Mouse (Mus musculus): ENCODE data around the gene Itga10. TPM values are rescaled to one million over a fixed set of nuclear protein-coding genes. Genes with fewer than 3 reads are reported as not detected.
"Not testable (repeated sequence)": the region's sequence is repeated elsewhere in the genome, so short reads cannot be mapped to it uniquely, and the experiment has no call there.

Itga10 gene
- polyA plus RNA-seq, 1 experiment, result 1.2 TPM

GRCm38 (mm10) chr3:96679159-96679674 lies 33.8 kb downstream of the Itga10 start:
- TF ChIP-seq CTCF (conservative IDR thresholded peaks at IDR 0.05; ENCODE audit: insufficient read depth, insufficient read length, low read depth, low read length) (no peak), POLR2A (IDR thresholded peaks at IDR 0.05; ENCODE audit: low read depth, low read length) (no peak)
- Histone ChIP-seq H3K4me1 (ENCODE audit: control insufficient read depth, insufficient read depth, low read length) (no peaks in the 10 kb centered on the region), H3K36me3 (ENCODE audit: control insufficient read depth, insufficient read depth, low read length) (no peaks in the 10 kb centered on the region), H3K4me3 (ENCODE audit: insufficient read depth, low read depth, low read length) (no peak overlapping the region), H3K27me3 (replicated peaks; ENCODE audit: control insufficient read depth, insufficient read depth, low read length) (no peaks in the 10 kb centered on the region; the same call in 1 of the 2 replicates), H3K27ac (ENCODE audit: insufficient read depth, low read depth, low read length) (no peak overlapping the region)
- DNase-seq, result no peak
- 50% methylated on average over 5 of the region's 5 CpGs for WGBS

- 51% methylated on average over 12 of the region's 12 CpGs for WGBS
- no peak for DNase-seq
- Histone ChIP-seq H3K4me1 (ENCODE audit: control insufficient read depth, insufficient read depth, low read length) (no peaks in the 10 kb centered on the region; the same call in 1 of the 2 replicates), H3K27me3 (replicated peaks; ENCODE audit: control insufficient read depth, insufficient read depth, low read length) (no peaks in the 10 kb centered on the region; the same call in 1 of the 2 replicates), H3K27ac (ENCODE audit: insufficient read depth, low read depth, low read length) (no peak overlapping the region), H3K36me3 (ENCODE audit: control insufficient read depth, insufficient read depth, low read length) (no peaks in the 10 kb centered on the region), H3K4me3 (ENCODE audit: insufficient read depth, low read depth, low read length) (no peak overlapping the region)
- TF ChIP-seq POLR2A (IDR thresholded peaks at IDR 0.05; ENCODE audit: low read depth, low read length) (no peak), CTCF (conservative IDR thresholded peaks at IDR 0.05; ENCODE audit: insufficient read depth, insufficient read length, low read depth, low read length) (no peak)
Measured at GRCm38 (mm10) chr3:96680269-96680956, 35.0 kb downstream of the Itga10 start.

DNA sequence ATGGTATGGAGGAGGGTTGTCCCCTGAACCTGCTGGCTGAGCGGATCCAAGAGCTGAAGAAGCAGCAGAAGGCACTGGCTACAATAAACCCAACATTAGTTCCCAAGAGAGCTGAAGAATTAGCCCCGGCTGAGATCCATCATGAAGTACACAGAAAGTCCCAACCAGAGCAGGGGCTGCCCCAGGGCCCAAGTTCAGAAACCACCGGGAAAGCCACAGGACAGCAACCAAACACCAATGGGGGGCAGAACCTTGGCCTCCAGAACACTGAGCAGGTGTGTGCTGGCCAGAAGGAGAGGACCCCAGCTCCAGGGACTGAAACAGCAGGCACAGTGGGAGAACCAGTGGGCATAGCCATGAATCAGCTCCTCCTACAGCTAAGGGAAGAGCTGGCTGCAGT lies 38.1 kb downstream of the Itga10 start:
- Histone ChIP-seq H3K4me3 (ENCODE audit: insufficient read depth, low read depth, low read length) (no peak overlapping the region), H3K27me3 (replicated peaks; ENCODE audit: control insufficient read depth, insufficient read depth, low read length) (no peaks in the 10 kb centered on the region; the same call in 1 of the 2 replicates), H3K36me3 (ENCODE audit: control insufficient read depth, insufficient read depth, low read length) (no peaks in the 10 kb centered on the region), H3K27ac (ENCODE audit: insufficient read depth, low read depth, low read length) (no peak overlapping the region), H3K4me1 (ENCODE audit: control insufficient read depth, insufficient read depth, low read length) (no peaks in the 10 kb centered on the region; the same call in 1 of the 2 replicates)
- no peak for TF ChIP-seq CTCF (conservative IDR thresholded peaks at IDR 0.05; ENCODE audit: insufficient read depth, insufficient read length, low read depth, low read length)
- no peak for TF ChIP-seq POLR2A (IDR thresholded peaks at IDR 0.05; ENCODE audit: low read depth, low read length)
- DNase-seq, result no peak
- 89% methylated on average over 3 of the region's 3 CpGs for WGBS

- no peak for DNase-seq
- Histone ChIP-seq H3K27ac (ENCODE audit: insufficient read depth, low read depth, low read length) (no peak overlapping the region), H3K36me3 (ENCODE audit: control insufficient read depth, insufficient read depth, low read length) (no peaks in the 10 kb centered on the region), H3K27me3 (replicated peaks; ENCODE audit: control insufficient read depth, insufficient read depth, low read length) (no peaks in the 10 kb centered on the region; the same call in 1 of the 2 replicates), H3K4me3 (ENCODE audit: insufficient read depth, low read depth, low read length) (no peak overlapping the region), H3K4me1 (ENCODE audit: control insufficient read depth, insufficient read depth, low read length) (no peaks in the 10 kb centered on the region; the same call in 1 of the 2 replicates)
- WGBS, result 75% methylated on average over 17 of the region's 17 CpGs
- TF ChIP-seq POLR2A (IDR thresholded peaks at IDR 0.05; ENCODE audit: low read depth, low read length), result no peak
- TF ChIP-seq CTCF (conservative IDR thresholded peaks at IDR 0.05; ENCODE audit: insufficient read depth, insufficient read length, low read depth, low read length), result no peak
Measured at GRCm38 (mm10) chr3:96684151-96684821, 38.9 kb downstream of the Itga10 start.

DNA sequence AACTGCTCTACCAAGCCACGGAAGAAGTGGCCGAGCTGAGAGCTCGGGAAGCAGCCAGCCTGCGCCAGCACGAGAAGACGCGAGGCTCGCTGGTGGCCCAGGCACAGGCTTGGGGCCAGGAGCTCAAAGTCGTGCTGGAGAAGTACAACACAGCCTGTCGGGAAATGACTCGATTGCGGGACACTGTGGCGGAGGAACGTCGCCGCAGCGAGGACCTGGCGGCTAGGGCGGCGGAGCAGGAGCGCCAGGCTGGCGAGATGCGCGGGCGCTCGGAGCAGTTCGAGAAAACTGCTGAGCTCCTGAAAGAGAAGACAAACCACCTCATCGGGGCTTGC lies 39.4 kb downstream of the Itga10 start:
- H3K4me3 ChIP-seq (ENCODE audit: insufficient read depth, low read depth, low read length), result no peak overlapping the region
- no peaks in the 10 kb centered on the region for H3K36me3 ChIP-seq (ENCODE audit: control insufficient read depth, insufficient read depth, low read length)
- H3K4me1 ChIP-seq (ENCODE audit: control insufficient read depth, insufficient read depth, low read length), result no peaks in the 10 kb centered on the region; the same call in 1 of the 2 replicates
- 37% methylated on average over 28 of the region's 28 CpGs for WGBS
- DNase-seq, result peak; percentile 10
- H3K27ac ChIP-seq (ENCODE audit: insufficient read depth, low read depth, low read length), result no peak overlapping the region
- no peaks in the 10 kb centered on the region; the same call in 1 of the 2 replicates for H3K27me3 ChIP-seq (replicated peaks; ENCODE audit: control insufficient read depth, insufficient read depth, low read length)
- no peak for TF ChIP-seq POLR2A (IDR thresholded peaks at IDR 0.05; ENCODE audit: low read depth, low read length)

GRCm38 (mm10) chr3:96686057-96686456 lies 40.7 kb downstream of the Itga10 start:
- WGBS, result 95% methylated on average over 5 of the region's 5 CpGs
- DNase-seq; H3K4me1 ChIP-seq (ENCODE audit: control insufficient read depth, insufficient read depth, low read length); H3K36me3 ChIP-seq (ENCODE audit: control insufficient read depth, insufficient read depth, low read length); H3K27ac ChIP-seq (ENCODE audit: insufficient read depth, low read depth, low read length); H3K4me3 ChIP-seq (ENCODE audit: insufficient read depth, low read depth, low read length); H3K27me3 ChIP-seq (replicated peaks; ENCODE audit: control insufficient read depth, insufficient read depth, low read length): not testable (repeated sequence)

DNA sequence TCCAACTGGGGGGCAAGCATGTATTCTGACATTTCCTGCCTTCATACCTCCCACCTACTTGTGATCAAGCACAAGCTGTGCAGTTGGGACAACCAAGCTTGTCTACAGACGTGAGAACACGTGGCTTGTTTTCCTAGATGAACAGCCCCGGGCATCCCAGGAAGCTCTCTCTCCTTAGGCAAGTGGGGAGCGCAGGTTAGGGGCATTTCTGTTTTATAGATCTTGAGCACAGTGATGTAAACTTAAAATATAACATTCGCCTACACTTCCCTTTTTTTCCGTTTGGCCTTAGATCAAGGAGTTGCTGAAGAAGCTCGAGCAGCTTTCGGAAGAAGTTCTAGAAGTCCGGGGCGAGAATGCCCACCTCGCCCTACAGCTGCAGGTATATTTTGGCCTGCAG lies 43.5 kb downstream of the Itga10 start:
- H3K4me3 ChIP-seq (ENCODE audit: insufficient read depth, low read depth, low read length), result no peak overlapping the region
- WGBS, result 85% methylated on average over 11 of the region's 11 CpGs
- TF ChIP-seq POLR2A (IDR thresholded peaks at IDR 0.05; ENCODE audit: low read depth, low read length) (no peak), CTCF (conservative IDR thresholded peaks at IDR 0.05; ENCODE audit: insufficient read depth, insufficient read length, low read depth, low read length) (no peak)
- H3K36me3 ChIP-seq (ENCODE audit: control insufficient read depth, insufficient read depth, low read length), result no peaks in the 10 kb centered on the region
- H3K27ac ChIP-seq (ENCODE audit: insufficient read depth, low read depth, low read length), result no peak overlapping the region
- no peaks in the 10 kb centered on the region for H3K27me3 ChIP-seq (replicated peaks; ENCODE audit: control insufficient read depth, insufficient read depth, low read length)
- H3K4me1 ChIP-seq (ENCODE audit: control insufficient read depth, insufficient read depth, low read length), result no peaks in the 10 kb centered on the region; the same call in 1 of the 2 replicates
- DNase-seq, result no peak
